Mouse (Mus musculus): ENCODE measurements around the gene Ly86. TPM values are rescaled to one million over a fixed set of nuclear protein-coding genes. Genes with fewer than 3 reads are reported as not detected.

Ly86 gene
- polyA plus RNA-seq, 1 experiment: not detected

GRCm38 (mm10) chr13:37457007-37457827 is 112.2 kb downstream of the Ly86 start:
- Histone ChIP-seq H3K9me3 (ENCODE audit: control insufficient read depth, low read length) (no peaks in the 10 kb centered on the region), H3K36me3 (ENCODE audit: control insufficient read depth) (no peaks in the 10 kb centered on the region), H3K4me3 (replicated peaks) (no peak overlapping the region), H3K27me3 (ENCODE audit: control insufficient read depth) (no peaks in the 10 kb centered on the region), H3K4me1 (ENCODE audit: control insufficient read depth) (peaks cover 13% of the 10 kb centered on the region)
- no peak for TF ChIP-seq TAL1 (IDR thresholded peaks at IDR 0.05; ENCODE audit: low read length)
- no peak for TF ChIP-seq GATA1 (IDR thresholded peaks at IDR 0.05; ENCODE audit: low read length)

- no peaks in the 10 kb centered on the region for H3K27me3 ChIP-seq (ENCODE audit: control insufficient read depth)
- no peaks in the 10 kb centered on the region for H3K36me3 ChIP-seq (ENCODE audit: control insufficient read depth)
- no peak overlapping the region for H3K4me3 ChIP-seq (replicated peaks)
- TF ChIP-seq TAL1 (IDR thresholded peaks at IDR 0.05; ENCODE audit: low read length) (no peak), GATA1 (IDR thresholded peaks at IDR 0.05; ENCODE audit: low read length) (no peak)
- H3K9me3 ChIP-seq (ENCODE audit: control insufficient read depth, low read length): no peaks in the 10 kb centered on the region
- no peaks in the 10 kb centered on the region; the same call in 1 of the 2 replicates for H3K4me1 ChIP-seq (ENCODE audit: control insufficient read depth)
Observed at GRCm38 (mm10) chr13:37458557-37458956, 113.5 kb downstream of the Ly86 start.

- Histone ChIP-seq H3K36me3 (ENCODE audit: control insufficient read depth) (no peaks in the 10 kb centered on the region), H3K4me3 (replicated peaks) (no peak overlapping the region), H3K9me3 (ENCODE audit: control insufficient read depth, low read length) (no peaks in the 10 kb centered on the region), H3K27me3 (ENCODE audit: control insufficient read depth) (no peaks in the 10 kb centered on the region), H3K4me1 (ENCODE audit: control insufficient read depth) (no peaks in the 10 kb centered on the region; the same call in 1 of the 2 replicates)
- TF ChIP-seq GATA1 (IDR thresholded peaks at IDR 0.05; ENCODE audit: low read length): no peak
- TF ChIP-seq TAL1 (IDR thresholded peaks at IDR 0.05; ENCODE audit: low read length): no peak
Observed at GRCm38 (mm10) chr13:37459022-37459421, 114.0 kb downstream of the Ly86 start.

GRCm38 (mm10) chr13:37459957-37460930 is 115.2 kb downstream of the Ly86 start:
- H3K4me1 ChIP-seq (ENCODE audit: control insufficient read depth): no peaks in the 10 kb centered on the region; the same call in 1 of the 2 replicates
- H3K4me3 ChIP-seq (replicated peaks): no peak overlapping the region
- TF ChIP-seq TAL1 (IDR thresholded peaks at IDR 0.05; ENCODE audit: low read length) (no peak), GATA1 (IDR thresholded peaks at IDR 0.05; ENCODE audit: low read length) (no peak)
- H3K36me3 ChIP-seq (ENCODE audit: control insufficient read depth): no peaks in the 10 kb centered on the region
- H3K27me3 ChIP-seq (ENCODE audit: control insufficient read depth): no peaks in the 10 kb centered on the region
- H3K9me3 ChIP-seq (ENCODE audit: control insufficient read depth, low read length): no peaks in the 10 kb centered on the region

- H3K4me1 ChIP-seq (ENCODE audit: control insufficient read depth): no peaks in the 10 kb centered on the region; the same call in 1 of the 2 replicates
- no peak overlapping the region for H3K4me3 ChIP-seq (replicated peaks)
- TF ChIP-seq GATA1 (IDR thresholded peaks at IDR 0.05; ENCODE audit: low read length): no peak
- TF ChIP-seq TAL1 (IDR thresholded peaks at IDR 0.05; ENCODE audit: low read length): no peak
Observed at GRCm38 (mm10) chr13:37462049-37462702, 117.2 kb downstream of the Ly86 start.

GRCm38 (mm10) chr13:37465710-37466109 is 120.7 kb downstream of the Ly86 start:
- Histone ChIP-seq H3K4me1 (ENCODE audit: control insufficient read depth) (no peaks in the 10 kb centered on the region; the same call in 1 of the 2 replicates), H3K27me3 (ENCODE audit: control insufficient read depth) (no peaks in the 10 kb centered on the region), H3K4me3 (replicated peaks) (no peak overlapping the region), H3K36me3 (ENCODE audit: control insufficient read depth) (no peaks in the 10 kb centered on the region), H3K9me3 (ENCODE audit: control insufficient read depth, low read length) (no peaks in the 10 kb centered on the region)
- TF ChIP-seq TAL1 (IDR thresholded peaks at IDR 0.05; ENCODE audit: low read length): no peak
- TF ChIP-seq GATA1 (IDR thresholded peaks at IDR 0.05; ENCODE audit: low read length): no peak

More at GRCm38 (mm10) chr13:37462049-37462702, 117.2 kb downstream of the Ly86 start:
- Histone ChIP-seq H3K9me3 (ENCODE audit: control insufficient read depth, low read length) (no peaks in the 10 kb centered on the region), H3K27me3 (ENCODE audit: control insufficient read depth) (no peaks in the 10 kb centered on the region), H3K36me3 (ENCODE audit: control insufficient read depth) (no peaks in the 10 kb centered on the region)

- H3K27me3 ChIP-seq (ENCODE audit: control insufficient read depth): no peaks in the 10 kb centered on the region; the same call in 1 of the 2 replicates
- H3K4me1 ChIP-seq (ENCODE audit: control insufficient read depth): no peaks in the 10 kb centered on the region
- H3K4me3 ChIP-seq (replicated peaks): no peak overlapping the region
- H3K36me3 ChIP-seq (ENCODE audit: control insufficient read depth): no peaks in the 10 kb centered on the region
- no peaks in the 10 kb centered on the region for H3K9me3 ChIP-seq (ENCODE audit: control insufficient read depth, low read length)
- TF ChIP-seq GATA1 (IDR thresholded peaks at IDR 0.05; ENCODE audit: low read length) (no peak), TAL1 (IDR thresholded peaks at IDR 0.05; ENCODE audit: low read length) (no peak)
Observed at GRCm38 (mm10) chr13:37467795-37468194, 122.8 kb downstream of the Ly86 start.
